Mouse (Mus musculus) neural tube, embryonic 10.5 days (tissue): ENCODE measurements around the gene Tnik.
A peak's percentile ranks its signal among the peaks of the same experiment; 100 is the strongest.

Source experiments
- DNase-seq: peaks from one replicate; pipeline ENCODE4 v3.0.0-alpha.2; 2017; ENCODE audit warnings: low spot score; ENCODE audit errors: extremely low spot score

Gene Tnik

GRCm38 (mm10) chr3:28263002-28263947 is at the start of gene Tnik:
Gene Tnik, plus strand, starts transcription at chr3:28263214.
- peak; percentile 85 for DNase-seq

- DNase-seq: no peak
Observed at GRCm38 (mm10) chr3:28214886-28215311, 48.1 kb upstream of the Tnik start.

GRCm38 (mm10) chr3:28217001-28217400 is 46.0 kb upstream of the Tnik start:
- DNase-seq: no peak

GRCm38 (mm10) chr3:28219533-28219932 is 43.5 kb upstream of the Tnik start:
- DNase-seq: no peak

GRCm38 (mm10) chr3:28219964-28220363 is 43.0 kb upstream of the Tnik start:
- DNase-seq: no peak

DNA sequence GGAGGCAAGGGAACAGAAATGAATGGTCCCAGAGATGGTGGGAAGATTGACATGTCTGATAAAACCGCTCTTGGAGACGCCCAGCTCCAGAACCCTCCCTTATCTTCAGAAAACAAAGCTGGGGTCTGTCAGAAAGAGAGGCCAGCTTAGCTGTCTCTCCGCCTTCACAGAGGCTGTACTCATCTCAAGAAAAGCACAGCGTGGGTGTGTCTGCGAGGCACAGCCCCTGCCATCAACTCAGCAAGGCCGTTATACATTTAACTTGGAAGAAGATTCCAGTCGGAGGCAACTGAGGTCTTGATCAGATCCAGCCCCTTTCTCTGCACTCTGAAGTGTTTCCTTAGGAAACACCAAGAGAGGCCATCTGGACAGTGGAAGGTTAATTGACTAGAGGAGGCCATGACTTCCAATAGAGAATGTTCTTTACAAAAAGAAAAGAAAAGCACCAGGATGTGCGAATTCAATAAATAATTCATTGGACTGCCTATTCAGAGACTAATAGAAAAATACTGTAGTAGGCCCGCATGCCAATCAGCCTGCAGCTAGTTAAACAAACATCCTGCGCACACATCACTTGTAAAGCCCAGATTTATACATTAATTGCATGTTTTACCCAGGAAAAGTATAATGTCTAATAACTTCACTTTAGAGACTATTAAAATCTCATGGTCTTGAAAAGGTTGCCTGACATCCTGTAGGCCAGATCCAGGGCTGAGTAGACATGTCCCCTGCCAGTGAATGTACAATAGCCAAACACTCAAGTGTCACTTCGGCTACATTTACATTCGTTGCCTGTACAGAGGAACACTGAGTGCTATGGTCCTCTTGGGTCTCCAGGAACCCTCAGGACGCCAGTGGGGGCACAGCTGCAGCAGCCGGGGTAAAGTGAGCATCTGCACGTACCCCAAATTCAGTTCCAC is 38.3 kb upstream of the Tnik start:
- no peak for DNase-seq

DNA sequence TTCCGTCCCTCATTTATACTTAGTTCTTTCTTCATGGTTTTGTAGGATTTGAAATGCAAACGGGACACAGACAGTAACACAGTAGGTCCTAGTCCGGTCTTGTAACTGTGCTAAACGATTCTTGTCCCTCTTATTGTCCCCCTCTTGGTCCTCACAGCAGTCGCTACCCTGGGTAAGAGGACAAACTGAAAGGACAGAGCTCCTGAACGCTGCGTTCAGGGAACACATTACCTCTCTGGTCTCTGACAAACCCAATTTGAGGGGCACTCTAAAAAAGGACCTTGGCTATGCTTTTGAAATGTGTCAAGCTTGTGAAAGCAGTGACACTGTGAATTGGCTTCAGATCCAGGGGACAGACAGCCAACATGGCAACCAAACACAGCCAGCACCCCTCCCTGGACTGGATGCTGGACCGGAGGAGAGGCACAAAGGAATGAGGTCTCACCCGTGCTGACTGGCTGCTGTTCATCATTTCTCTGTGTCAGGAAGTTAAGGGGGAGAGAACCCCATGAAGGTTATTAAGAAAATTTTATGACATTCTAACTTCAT is 37.6 kb upstream of the Tnik start:
- no peak for DNase-seq

- DNase-seq: no peak
Observed at GRCm38 (mm10) chr3:28226181-28226580, 36.8 kb upstream of the Tnik start.

DNA sequence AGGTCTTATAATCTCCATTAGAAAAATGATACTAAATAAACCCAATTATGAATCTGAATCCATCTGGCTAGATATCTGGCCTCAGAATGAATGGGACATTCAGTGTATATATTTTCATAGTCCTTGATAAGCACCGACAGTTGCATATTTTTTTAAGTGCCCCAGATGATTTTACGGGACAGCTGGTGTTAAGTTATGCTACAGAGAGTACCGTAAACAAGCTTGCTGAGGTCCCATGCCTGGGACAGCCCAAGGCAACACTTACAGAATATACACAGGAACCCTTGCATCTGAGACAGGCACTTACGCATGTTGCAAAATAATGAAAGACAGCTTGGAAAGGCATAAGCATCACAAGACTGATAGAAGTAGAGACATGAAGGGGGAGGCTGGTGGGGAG is 34.1 kb upstream of the Tnik start:
- no peak for DNase-seq

DNA sequence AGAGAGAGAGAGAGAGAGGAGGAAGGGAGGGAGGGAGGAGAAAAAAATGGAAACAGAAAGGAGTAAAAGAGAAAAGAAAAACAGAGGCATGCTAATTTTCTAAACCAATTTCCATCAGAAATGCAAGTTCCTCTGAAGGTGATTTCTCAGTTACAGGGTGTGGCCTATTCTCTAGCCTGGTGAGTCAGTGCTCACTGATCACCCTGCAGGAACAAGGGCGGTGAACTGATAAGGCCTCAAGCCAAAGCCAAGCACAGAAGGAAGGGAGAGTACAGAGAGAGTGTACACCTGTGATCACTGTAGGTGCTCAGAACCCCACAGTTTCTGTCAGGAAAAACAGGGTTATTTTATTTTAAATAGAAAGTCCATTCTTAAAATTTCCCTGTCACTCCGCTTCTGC is 33.5 kb upstream of the Tnik start:
- no peak for DNase-seq

DNA sequence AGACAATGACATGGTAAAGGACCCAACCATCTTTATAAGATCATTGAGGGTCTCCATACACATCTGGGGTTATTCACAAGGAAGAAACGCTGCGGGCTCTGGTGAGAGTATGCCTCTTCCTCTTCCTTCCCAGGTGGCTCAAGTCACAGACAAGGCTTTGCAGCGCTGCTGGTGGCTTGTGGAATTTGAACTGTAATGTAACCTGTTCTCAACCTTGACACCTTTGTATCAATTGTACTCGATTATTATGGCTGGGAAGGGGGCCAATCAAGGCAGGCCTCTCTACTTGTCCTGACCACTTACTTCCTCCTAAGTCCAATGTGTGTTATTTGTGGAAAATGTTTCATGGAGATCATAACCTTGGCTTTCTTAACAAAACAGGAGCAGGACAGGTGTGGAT is 30.1 kb upstream of the Tnik start:
- DNase-seq: no peak

DNA sequence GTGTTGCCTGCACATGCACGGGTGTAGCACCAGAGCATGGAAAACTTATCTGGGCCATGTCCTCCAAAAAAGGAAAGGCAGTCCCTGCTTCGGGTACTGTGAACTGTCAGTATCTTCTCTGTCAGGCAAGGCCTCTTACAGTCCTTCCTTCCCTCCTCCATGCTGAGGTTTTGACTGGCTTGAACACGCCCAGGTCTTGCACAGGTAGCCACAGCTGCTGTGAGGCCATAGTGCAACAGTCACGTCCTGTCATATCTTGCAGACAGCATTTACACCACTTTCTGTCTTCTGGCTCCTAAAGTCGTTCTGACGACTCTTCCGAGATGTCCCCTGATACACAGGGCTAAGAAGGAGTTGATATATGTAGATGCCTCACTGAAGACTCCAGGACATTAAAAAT is 28.8 kb upstream of the Tnik start:
- no peak for DNase-seq

GRCm38 (mm10) chr3:28236689-28237088 is 26.3 kb upstream of the Tnik start:
- DNase-seq: no peak

DNA sequence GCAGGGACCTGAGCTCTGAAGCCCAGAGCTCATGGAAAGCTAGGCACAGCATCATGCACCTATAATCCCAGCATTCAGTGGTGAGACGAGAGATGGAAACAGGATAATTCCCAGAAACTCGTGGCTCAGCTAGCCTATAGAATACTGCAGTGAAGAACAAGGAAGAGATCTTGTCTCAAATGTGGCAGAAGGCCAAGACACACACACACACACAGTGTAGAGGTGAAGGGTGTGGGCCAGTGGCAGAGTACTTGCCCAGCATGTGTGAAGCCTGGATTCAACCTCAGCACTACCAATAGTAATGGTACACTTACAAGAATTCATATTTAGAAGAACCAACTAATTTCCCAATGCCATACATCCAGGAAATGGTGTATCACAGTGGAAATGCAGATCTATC is 24.9 kb upstream of the Tnik start:
- DNase-seq: no peak

DNA sequence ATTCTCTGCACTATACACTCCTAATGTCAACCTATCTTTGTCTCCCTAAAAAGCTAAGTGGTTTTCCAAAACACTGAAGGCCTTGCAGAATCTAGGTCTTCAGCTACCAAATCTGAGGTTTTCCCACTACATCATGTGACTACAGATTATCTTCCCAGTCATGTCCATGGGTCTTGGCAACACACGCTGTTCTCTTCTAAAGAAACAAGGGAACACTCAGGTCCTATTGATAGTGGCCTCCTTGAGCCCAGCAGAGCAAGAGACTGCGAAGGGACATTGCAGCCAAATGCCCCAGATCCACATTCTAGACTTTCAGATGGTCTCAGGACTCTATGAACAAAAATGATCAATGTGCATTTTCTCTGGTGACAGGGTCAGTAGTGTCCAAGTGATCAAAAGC is 20.5 kb upstream of the Tnik start:
- DNase-seq: no peak

DNA sequence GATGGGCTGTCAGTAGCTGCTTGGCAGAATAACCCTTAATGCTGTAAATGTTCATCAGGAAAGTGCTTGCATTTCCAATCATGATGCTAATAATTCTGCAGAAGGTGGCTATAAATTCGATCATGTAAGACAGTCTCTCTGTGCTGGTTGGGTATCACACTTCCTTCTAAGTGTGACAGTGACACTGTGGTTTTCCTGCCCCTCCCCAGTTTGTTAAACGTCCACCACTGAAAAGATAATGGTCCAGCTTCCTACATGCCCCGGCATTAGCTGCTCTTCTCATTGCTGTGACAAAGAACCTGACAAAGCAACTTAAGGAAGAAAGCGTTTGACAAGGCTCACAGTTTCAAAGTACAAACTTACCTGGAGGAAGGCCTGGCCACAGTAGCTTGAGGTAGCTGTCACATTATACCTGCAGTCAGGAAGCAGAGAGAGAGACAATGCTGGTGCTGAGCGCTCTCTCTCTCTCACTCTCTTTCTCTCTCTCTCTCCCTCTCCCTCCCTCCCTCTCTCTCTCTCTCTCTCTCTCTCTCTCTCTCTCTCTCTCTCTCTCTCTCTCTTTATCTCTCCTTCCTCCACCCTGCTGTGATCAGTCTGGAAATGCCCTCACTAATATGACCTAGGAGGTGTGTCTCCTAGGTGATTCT is 18.6 kb upstream of the Tnik start:
- DNase-seq: no peak

DNA sequence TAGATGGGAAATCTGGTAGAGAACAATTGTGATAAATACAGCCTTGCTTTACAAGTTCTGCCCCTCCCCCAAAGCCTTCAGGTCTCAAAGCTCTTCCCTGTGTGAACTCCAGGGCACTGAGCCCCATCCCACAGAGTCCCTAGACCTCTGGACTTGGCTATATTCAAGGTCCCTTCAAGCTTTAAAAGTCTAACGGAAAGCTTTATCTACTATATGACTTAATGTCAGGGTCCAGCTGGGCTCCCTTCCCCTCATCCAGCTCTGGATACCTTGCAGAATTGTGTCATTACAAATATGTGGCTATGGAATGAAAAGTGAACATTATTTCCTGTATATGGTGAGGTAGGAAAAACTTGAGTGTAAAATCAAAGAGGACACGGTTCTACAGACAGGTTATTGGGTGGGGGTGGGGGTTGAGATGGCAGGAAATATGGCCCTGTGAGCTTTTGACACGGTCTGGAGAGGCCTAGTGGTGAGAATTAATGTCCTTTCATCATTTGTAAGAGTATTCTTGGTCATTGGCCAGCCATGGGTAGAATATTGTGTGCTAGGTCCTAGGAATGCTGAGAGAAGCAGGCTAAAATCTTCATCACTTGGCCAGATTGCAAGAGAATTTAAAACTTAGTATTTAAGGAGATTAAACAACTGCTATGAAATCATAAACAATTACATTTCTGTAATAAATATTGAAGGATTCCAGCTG is 14.6 kb upstream of the Tnik start:
- no peak for DNase-seq

DNA sequence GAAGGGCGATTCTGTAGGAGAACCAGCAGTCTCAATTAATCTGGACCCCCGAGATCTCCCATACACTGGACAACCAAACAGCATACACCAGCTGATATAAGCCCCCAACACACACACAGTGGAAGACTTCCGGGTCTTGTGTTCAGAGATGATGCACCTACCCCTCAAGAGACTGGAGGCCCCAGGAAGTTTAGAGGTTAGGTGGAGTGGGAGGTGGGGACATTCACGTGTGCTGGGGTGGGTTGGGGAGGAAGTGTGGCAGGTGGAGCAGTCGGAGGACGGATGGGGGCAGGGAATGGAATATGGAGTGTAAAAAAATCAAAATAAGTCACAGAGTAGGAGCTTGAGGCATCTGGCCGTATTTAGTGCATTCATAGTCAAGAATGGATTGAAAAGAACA is 7.3 kb upstream of the Tnik start:
- DNase-seq: no peak

DNA sequence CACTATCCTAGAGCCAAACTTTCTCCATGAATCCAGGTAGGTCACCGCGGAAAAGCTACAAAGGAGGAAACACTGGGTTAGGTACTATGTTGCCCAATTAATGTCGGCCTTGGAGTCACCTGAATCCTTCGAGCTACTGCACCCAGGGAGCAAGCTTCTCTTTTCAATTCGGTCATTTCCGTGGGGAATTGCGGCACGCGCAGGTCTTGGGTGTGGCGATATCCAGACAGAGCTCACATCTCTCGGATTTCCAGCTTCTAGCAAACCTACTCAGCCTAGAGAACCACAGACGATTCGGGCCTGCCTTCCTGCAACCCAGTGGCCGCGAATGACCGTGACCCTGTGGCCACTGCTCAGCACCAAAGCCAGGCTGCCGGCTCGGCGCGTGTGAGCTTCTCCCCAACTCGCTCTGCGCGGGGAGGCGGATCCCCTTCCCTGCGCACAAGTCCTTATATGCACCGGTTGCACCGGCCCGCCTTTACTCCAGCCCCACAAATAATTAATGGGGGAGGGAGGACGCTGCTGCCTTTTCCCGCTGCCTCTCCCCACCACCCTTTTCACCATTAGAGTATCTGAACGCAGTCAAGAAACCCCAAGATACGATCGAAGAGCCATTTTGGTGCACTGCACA is 528 bp upstream of the Tnik start:
- peak; percentile 73 for DNase-seq
